Mouse (Mus musculus) megakaryocyte, adult 5-6 weeks (primary cell): ENCODE results near the gene Klc3. TPM values are rescaled to one million over a fixed set of nuclear protein-coding genes. Genes with fewer than 3 reads are reported as not detected.

ENCODE experiments used
- ATAC-seq: 2 replicates; pipeline ENCODE4 v1.8.0; 2016; ENCODE audit warnings: mild to moderate bottlenecking, inconsistent platforms; ENCODE audit not compliant: poor library complexity, severe bottlenecking
- total RNA-seq, 2 experiments: library from RNA; stranded (forward) in 1 of 2; stranded (reverse) in 1 of 2; fragments of 153-499, 151-499 nt in 1 of 2; fragments of 221-1000, 200-1000 nt in 1 of 2; gene quantifications; 2 replicates each; pipeline versions ENCODE4 v1.2.3 to v1.2.4; 2015 to 2017

Gene Klc3
- total RNA-seq (2015) (0.09 TPM in 1 of 2 replicates, not detected in the other), total RNA-seq (2017) (not detected in 2 replicates)

- ATAC-seq = peak; percentile 83
Measured at GRCm38 (mm10) chr7:19403731-19404296, at the start of gene Klc3. Gene Klc3, minus strand, starts transcription at chr7:19404104.

- ATAC-seq = no peak
Measured at GRCm38 (mm10) chr7:19449165-19449564, 45.3 kb upstream of the Klc3 start.

GRCm38 (mm10) chr7:19447689-19448088 lies 43.8 kb upstream of the Klc3 start:
- ATAC-seq = no peak

- no peak for ATAC-seq
Measured at GRCm38 (mm10) chr7:19444801-19445200, 40.9 kb upstream of the Klc3 start.

- ATAC-seq = peak; percentile 73
Measured at GRCm38 (mm10) chr7:19443344-19443743, 39.4 kb upstream of the Klc3 start.

GRCm38 (mm10) chr7:19441448-19442091 lies 37.7 kb upstream of the Klc3 start:
- no peak for ATAC-seq

GRCm38 (mm10) chr7:19437048-19437447 lies 33.1 kb upstream of the Klc3 start:
- no peak for ATAC-seq

GRCm38 (mm10) chr7:19436276-19436675 lies 32.4 kb upstream of the Klc3 start:
- no peak for ATAC-seq

- ATAC-seq = no peak
Measured at GRCm38 (mm10) chr7:19432475-19432874, 28.6 kb upstream of the Klc3 start.

GRCm38 (mm10) chr7:19430402-19430801 lies 26.5 kb upstream of the Klc3 start:
- no peak for ATAC-seq

- ATAC-seq = no peak
Measured at GRCm38 (mm10) chr7:19429726-19430125, 25.8 kb upstream of the Klc3 start.

GRCm38 (mm10) chr7:19427999-19428650 lies 24.2 kb upstream of the Klc3 start:
- no peak for ATAC-seq

- no peak for ATAC-seq
Measured at GRCm38 (mm10) chr7:19426888-19427287, 23.0 kb upstream of the Klc3 start.

- no peak for ATAC-seq
Measured at GRCm38 (mm10) chr7:19426349-19426748, 22.4 kb upstream of the Klc3 start.

- no peak for ATAC-seq
Measured at GRCm38 (mm10) chr7:19424051-19424450, 20.1 kb upstream of the Klc3 start.

- ATAC-seq = no peak
Measured at GRCm38 (mm10) chr7:19423083-19423482, 19.2 kb upstream of the Klc3 start.

- ATAC-seq = peak; percentile 97
Measured at GRCm38 (mm10) chr7:19420821-19421636, 17.1 kb upstream of the Klc3 start.

- no peak for ATAC-seq
Measured at GRCm38 (mm10) chr7:19420121-19420520, 16.2 kb upstream of the Klc3 start.

- peak; percentile 59 for ATAC-seq
Measured at GRCm38 (mm10) chr7:19416590-19416989, 12.7 kb upstream of the Klc3 start.

- no peak for ATAC-seq
Measured at GRCm38 (mm10) chr7:19413525-19413924, 9.6 kb upstream of the Klc3 start.

- no peak for ATAC-seq
Measured at GRCm38 (mm10) chr7:19411783-19412182, 7.9 kb upstream of the Klc3 start.
